Mouse (Mus musculus): Measurements from ENCODE around the gene Rec8. TPM values are rescaled to one million over a fixed set of nuclear protein-coding genes. Genes with fewer than 3 reads are reported as not detected.

Rec8 gene
- polyA plus RNA-seq, 1 experiment: not detected

DNA sequence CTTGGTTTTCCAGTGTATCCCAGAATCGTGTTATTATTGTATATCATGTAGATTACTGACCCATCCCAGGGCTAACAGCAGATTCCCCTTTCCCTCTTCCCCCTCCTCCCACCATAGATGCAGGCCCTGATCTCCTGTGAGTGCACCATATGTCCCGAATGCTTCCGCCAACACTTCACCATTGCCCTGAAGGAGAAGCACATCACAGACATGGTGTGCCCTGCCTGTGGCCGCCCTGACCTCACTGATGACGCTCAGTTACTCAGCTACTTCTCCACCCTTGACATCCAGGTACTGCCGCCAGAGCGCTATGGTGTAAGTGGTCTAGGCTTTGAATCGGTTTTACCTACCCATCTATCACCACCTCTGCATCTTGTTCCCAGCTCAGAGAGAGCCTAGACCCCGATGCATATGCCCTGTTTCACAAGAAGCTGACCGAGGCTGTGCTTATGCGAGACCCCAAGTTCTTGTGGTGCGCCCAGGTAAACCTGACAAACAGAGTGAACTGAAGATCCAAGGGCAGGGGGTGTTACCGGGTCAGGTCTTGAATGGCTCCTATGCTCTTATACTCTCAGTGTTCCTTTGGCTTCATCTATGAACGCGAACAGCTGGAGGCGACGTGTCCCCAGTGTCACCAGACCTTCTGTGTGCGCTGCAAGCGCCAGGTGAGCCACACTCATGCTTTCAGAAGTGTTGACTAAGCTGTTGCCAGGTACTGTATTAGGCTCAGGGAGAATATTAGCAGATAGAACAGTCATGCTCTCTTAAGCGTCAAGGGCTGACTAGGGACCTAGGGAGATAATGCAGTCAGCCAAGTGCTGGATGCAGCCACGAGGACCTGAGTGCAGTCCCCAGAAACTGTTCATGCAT is 19.1 kb upstream of the Rec8 start:
- H3ac ChIP-seq (ENCODE audit: control insufficient read depth, insufficient read length): no peak overlapping the region
- H3K4me3 ChIP-seq: no peak overlapping the region
- peaks cover under 1% of the 10 kb centered on the region for H3K79me2 ChIP-seq (ENCODE audit: control insufficient read depth, insufficient read depth)
- TF ChIP-seq REST (IDR thresholded peaks at IDR 0.05; ENCODE audit: insufficient read depth, insufficient read length) (no peak), TCF3 (IDR thresholded peaks at IDR 0.05; ENCODE audit: insufficient read length, low read depth) (no peak), TCF12 (IDR thresholded peaks at IDR 0.05; ENCODE audit: insufficient read depth, poor library complexity, severe bottlenecking) (no peak), POLR2AphosphoS2 (IDR thresholded peaks at IDR 0.05; ENCODE audit: insufficient read length, low read depth) (no peak), E2F4 (IDR thresholded peaks at IDR 0.05; ENCODE audit: insufficient read depth) (no peak), POLR2A (IDR thresholded peaks at IDR 0.05; ENCODE audit: insufficient read length, low read depth) (no peak), MYOD1 (IDR thresholded peaks at IDR 0.05; ENCODE audit: control insufficient read depth in 1 of 3, insufficient read length in 2 of 3, low read depth in 2 of 3) (no peak), MYOG (IDR thresholded peaks at IDR 0.05; ENCODE audit: control insufficient read depth in 1 of 3, insufficient read depth in 1 of 3, insufficient read length in 2 of 3, low read depth in 2 of 3) (no peak), MAX (IDR thresholded peaks at IDR 0.05; ENCODE audit: low read depth) (no peak), CEBPB (IDR thresholded peaks at IDR 0.05; ENCODE audit: insufficient read depth, poor library complexity, severe bottlenecking) (no peak), USF1 (IDR thresholded peaks at IDR 0.05; ENCODE audit: low read depth) (no peak), SRF (IDR thresholded peaks at IDR 0.05; ENCODE audit: control insufficient read depth, insufficient read length, low read depth) (no peak)
- no peaks in the 10 kb centered on the region for H3K27me3 ChIP-seq (ENCODE audit: control insufficient read depth, insufficient read depth, insufficient read length)
- no peak overlapping the region for H3K4me2 ChIP-seq (ENCODE audit: low read depth)
- peaks cover 22% of the 10 kb centered on the region for H3K36me3 ChIP-seq (ENCODE audit: control insufficient read depth, insufficient read depth)

DNA sequence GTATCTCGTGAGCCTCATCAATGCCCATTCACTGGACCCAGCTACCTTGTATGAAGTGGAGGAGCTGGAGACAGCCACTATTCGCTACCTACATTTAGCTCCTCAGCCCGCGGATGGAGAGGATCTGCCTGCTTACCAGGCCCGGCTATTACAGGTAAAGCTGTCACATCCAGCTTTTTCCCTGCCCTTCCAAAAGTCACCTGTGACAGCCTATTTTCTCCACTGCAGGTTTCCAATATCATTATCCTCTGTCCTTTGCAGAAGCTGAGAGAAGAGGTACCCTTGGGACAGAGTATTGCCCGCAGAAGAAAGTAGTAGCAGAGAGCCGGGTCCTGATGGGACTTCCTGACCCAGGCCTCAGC is 14.6 kb upstream of the Rec8 start, which contains the start of gene Irf9:
Gene Irf9 (plus strand): TSS at position 301 of the 362 bp plus-strand sequence.
- no peak within 1 kb of the TSS for H3K4me3 ChIP-seq

DNA sequence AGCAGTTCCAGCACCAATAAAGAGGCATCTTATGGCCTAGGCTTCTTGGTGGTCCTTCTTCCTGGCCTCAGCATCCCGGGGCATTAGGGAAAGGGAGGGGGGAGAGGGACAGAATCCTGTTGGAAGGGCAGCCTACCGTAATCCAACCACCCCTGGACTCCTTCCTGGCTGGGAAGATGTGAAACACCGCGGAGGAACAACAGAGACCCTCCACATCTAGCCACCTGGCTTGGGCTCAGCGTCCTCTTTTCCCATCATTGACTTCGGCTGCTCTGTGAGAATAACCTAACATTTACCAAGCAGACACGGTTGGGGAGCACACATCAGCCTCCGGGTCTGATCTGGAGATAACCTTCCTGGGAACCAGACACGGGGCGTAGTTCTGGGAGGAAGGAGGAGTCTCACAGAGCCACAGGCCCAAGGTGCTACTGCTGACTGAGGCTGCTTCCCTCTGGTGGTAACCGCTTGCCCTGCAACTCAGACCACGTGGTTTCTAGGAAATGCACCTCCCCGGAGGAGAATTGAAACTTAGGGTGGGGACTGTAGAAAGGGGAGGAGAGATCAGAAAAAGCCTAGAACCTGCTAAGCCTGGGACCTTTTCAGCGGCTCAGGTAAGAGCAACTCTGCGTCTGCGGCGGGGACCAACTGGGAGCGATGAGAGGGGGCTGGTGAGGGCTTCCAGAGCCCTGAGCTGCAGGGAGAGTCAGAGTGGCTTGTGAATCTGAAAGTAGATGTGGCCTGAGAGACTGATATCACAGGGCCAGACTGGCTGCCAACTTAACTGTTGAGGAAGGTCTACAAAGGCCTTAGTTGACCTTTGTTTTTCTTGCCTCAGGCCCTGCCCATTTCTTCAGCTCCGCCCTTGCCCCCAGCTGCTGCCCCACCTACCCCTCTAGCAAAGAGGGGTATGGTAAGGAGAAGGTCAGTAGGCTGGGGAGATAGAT is 13.9 kb upstream of the Rec8 start:
- H3K27me3 ChIP-seq (ENCODE audit: control insufficient read depth, insufficient read depth, insufficient read length): no peaks in the 10 kb centered on the region
- peak overlapping the region; percentile 55 for H3K4me2 ChIP-seq (ENCODE audit: low read depth)
- H3ac ChIP-seq (ENCODE audit: control insufficient read depth, insufficient read length): no peak overlapping the region
- H3K79me2 ChIP-seq (ENCODE audit: control insufficient read depth, insufficient read depth): no peaks in the 10 kb centered on the region
- TF ChIP-seq MYOG (IDR thresholded peaks at IDR 0.05; ENCODE audit: control insufficient read depth in 1 of 3, insufficient read depth in 1 of 3, insufficient read length in 2 of 3, low read depth in 2 of 3): no peak
- no peak for TF ChIP-seq REST (IDR thresholded peaks at IDR 0.05; ENCODE audit: insufficient read depth, insufficient read length)
- TF ChIP-seq POLR2AphosphoS2 (IDR thresholded peaks at IDR 0.05; ENCODE audit: insufficient read length, low read depth): peak; percentile 61
- peak; percentile 68 for TF ChIP-seq MAX (IDR thresholded peaks at IDR 0.05; ENCODE audit: low read depth)
- TF ChIP-seq POLR2A (IDR thresholded peaks at IDR 0.05; ENCODE audit: insufficient read length, low read depth): no peak
- no peak for TF ChIP-seq CEBPB (IDR thresholded peaks at IDR 0.05; ENCODE audit: insufficient read depth, poor library complexity, severe bottlenecking)
- TF ChIP-seq TCF12 (IDR thresholded peaks at IDR 0.05; ENCODE audit: insufficient read depth, poor library complexity, severe bottlenecking): no peak
- TF ChIP-seq USF1 (IDR thresholded peaks at IDR 0.05; ENCODE audit: low read depth): peak; percentile 90
- TF ChIP-seq SRF (IDR thresholded peaks at IDR 0.05; ENCODE audit: control insufficient read depth, insufficient read length, low read depth): no peak
- H3K4me3 ChIP-seq: no peak overlapping the region
- H3K36me3 ChIP-seq (ENCODE audit: control insufficient read depth, insufficient read depth): peaks cover 20% of the 10 kb centered on the region

More for the DNA sequence above, 14.6 kb upstream of the Rec8 start, which contains the start of gene Irf9:
- peak within 1 kb of the TSS; percentile 55 for H3K4me2 ChIP-seq (ENCODE audit: low read depth)
- peaks cover 20% of the 10 kb centered on the region for H3K36me3 ChIP-seq (ENCODE audit: control insufficient read depth, insufficient read depth)
- TF ChIP-seq POLR2A (IDR thresholded peaks at IDR 0.05; ENCODE audit: insufficient read length, low read depth) (no peak), CEBPB (IDR thresholded peaks at IDR 0.05; ENCODE audit: insufficient read depth, poor library complexity, severe bottlenecking) (no peak), TCF3 (IDR thresholded peaks at IDR 0.05; ENCODE audit: insufficient read length, low read depth) (no peak)
- H3ac ChIP-seq (ENCODE audit: control insufficient read depth, insufficient read length): no peak within 1 kb of the TSS
- H3K27me3 ChIP-seq (ENCODE audit: control insufficient read depth, insufficient read depth, insufficient read length): no peaks in the 10 kb centered on the region
- no peaks in the 10 kb centered on the region for H3K79me2 ChIP-seq (ENCODE audit: control insufficient read depth, insufficient read depth)

DNA sequence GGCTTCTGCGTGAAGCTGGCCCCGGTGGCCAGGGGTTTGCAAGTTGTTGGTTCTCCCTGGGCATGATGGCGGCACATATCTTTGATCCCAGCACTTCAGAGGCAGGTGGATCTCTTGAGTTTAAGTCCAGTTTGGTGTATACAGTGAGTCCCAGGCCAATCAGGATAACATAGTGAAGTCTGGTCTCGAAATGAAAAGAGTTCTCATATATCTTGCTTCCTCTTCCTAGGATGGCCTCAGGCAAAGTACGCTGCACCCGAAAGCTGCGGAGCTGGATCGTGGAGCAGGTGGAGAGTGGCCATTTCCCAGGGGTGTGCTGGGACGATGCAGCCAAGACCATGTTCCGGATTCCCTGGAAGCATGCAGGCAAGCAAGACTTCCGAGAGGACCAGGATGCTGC is 13.0 kb upstream of the Rec8 start:
- Histone ChIP-seq H3K4me2 (ENCODE audit: low read depth) (no peak overlapping the region), H3K4me3 (no peak overlapping the region), H3K27me3 (ENCODE audit: control insufficient read depth, insufficient read depth, insufficient read length) (no peaks in the 10 kb centered on the region), H3K36me3 (ENCODE audit: control insufficient read depth, insufficient read depth) (peaks cover 24% of the 10 kb centered on the region), H3ac (ENCODE audit: control insufficient read depth, insufficient read length) (no peak overlapping the region), H3K79me2 (ENCODE audit: control insufficient read depth, insufficient read depth) (no peaks in the 10 kb centered on the region)
- TF ChIP-seq TCF12 (IDR thresholded peaks at IDR 0.05; ENCODE audit: insufficient read depth, poor library complexity, severe bottlenecking) (no peak), USF1 (IDR thresholded peaks at IDR 0.05; ENCODE audit: low read depth) (no peak), REST (IDR thresholded peaks at IDR 0.05; ENCODE audit: insufficient read depth, insufficient read length) (no peak), POLR2AphosphoS2 (IDR thresholded peaks at IDR 0.05; ENCODE audit: insufficient read length, low read depth) (no peak)
